Mouse (Mus musculus) thymus, postnatal 36 days (tissue): ENCODE measurements at regions not wholly inside any gene's neighbourhood (a gene's known extent, or its start where the extent isn't known, plus 50 kb on each side); places are given as distances from the start of the nearest gene placed in this dataset.

ENCODE experiments used
- DNase-seq, 2 experiments: peaks; one replicate each; pipeline ENCODE4 v3.0.0; 2022; ENCODE audit warnings: mixed read lengths in 2 of 2

DNA sequence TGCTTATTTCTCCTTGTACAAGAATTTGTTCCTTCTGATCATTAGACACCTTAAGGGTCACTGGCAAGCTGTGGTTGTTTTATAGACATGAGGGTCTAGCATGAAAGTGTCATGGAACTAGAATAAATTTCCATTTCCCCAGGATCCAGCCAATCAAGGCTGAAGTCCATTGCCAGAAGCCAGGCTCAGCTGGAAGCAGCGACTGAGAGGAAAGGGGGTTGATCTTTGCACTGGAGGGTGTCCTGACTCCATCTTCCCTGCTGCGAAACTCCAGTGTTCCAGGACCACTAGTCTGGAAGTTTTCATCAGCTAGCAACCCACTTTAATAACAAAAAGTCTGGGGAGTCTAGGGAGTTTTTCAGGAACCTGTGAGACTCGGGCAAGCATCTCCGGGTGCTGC is 517.0 kb downstream of the Kcnj2 start:
- DNase-seq: no peak

DNA sequence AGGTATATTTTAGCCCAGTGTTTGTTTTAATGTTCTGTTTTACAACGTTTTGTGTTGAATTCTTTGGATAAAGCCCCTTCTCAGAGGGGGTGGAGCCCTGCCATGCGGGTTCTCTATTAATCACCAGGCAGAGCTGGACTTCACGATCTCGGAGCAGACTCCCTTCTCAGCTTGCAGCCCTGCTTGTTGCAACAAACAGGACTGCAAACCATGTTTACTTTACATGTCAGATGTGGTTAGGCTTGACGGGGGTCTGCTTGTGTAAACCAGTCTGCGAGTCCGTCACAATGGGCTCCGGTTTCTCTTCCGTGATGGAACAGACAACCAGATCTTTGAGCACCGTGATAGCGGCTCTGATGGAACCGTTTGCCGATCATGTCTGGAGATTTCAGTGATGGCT is 517.6 kb downstream of the Kcnj2 start:
- DNase-seq: no peak

DNA sequence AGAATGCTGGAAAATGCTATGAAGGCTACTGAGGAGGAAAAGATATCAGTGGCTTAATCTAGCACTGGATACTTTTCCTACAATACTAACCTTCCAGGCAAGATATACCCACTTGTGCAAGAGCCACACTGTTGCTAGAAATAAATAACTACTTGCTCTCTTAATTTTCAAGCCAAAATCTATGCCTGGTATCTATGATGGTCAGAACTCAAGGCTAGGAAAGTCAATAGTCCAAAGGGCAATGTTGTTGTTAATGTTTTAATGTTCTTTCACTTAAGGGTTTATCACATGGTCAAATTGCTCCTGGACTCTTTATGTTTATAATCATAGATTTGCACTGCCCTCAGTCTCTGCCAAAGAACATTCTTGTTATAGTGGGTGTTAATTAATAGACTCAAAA is 533.5 kb downstream of the Kcnj2 start:
- no peak for DNase-seq

DNA sequence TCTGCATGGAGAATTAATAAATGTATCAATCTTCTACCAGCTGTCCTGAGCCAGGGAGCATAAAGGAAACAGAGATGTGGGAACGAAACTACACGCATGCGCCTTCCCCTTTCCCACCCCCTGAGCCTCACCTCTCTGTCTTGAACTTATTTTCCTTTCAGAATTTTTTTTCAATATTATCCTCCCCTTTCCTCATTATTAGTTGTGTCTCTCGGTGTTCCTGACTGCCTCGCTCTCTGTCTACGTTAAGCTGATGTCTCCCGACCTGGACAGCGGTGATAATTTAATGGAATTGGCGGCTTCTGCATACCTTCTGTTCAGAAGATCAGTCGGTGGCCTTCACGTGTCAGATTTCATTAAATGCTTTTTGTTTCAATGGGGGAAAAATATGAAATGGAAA is 539.2 kb downstream of the Kcnj2 start:
- DNase-seq: no peak

DNA sequence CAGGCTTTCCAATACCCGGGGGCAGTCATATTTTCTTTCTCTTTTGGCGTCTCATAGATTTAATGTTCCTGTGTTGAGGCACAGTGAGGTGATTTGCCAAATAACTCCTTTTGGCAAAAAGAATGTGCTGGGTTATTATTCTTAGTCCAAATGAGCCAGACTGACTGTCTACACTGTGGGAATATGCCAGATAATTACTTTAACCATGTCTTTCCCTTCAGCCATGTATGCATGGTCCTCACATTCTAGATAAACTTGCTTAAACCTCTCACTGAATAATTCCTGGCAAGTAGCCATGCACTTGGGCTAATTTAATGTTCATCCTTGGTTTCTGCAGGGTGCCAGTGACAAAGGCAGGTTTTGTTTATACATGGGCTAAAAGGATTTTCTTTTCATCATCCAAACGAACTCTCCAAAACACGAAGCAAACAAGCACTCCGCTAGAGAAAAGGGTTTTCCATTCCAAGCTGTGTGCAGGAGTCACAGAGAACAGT is 544.6 kb downstream of the Kcnj2 start:
- no peak for DNase-seq

DNA sequence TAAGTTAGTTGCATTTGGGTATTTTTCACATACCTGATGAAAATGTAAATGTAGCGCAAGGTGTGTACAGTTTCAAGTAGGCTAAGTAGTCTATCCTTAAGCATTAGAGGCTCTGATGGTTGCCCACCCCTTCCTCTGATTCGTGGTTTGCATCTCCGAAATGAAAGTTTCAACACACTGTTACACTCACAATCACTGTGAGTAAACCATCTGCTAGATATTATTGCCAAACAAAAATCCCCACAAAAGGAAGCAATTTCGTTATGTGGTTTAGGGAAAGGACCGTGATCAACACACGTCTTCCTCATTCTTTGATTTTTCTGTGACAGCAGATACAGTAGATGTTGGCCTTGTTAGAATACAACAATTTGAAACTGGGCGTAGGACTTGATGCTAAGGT is 577.6 kb downstream of the Kcnj2 start:
- DNase-seq: no peak

DNA sequence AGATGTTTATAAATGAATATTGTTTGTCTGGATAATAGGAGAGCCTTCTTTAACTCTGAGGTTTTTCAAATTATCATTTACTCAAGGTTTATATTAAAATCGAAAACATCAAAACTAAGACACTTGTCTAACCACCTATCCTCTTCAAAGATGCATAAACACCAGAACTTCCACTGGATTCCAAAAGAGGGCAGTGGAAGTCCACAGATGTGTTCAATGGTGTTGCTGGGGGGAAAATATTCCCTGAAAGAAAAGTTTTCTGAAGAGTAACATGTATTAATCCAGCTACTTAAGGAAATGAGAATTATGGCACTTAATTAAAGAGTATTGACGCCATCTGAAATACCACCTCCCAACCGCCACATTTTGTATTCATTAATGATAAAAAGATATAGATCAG is 586.9 kb downstream of the Kcnj2 start:
- DNase-seq: no peak

DNA sequence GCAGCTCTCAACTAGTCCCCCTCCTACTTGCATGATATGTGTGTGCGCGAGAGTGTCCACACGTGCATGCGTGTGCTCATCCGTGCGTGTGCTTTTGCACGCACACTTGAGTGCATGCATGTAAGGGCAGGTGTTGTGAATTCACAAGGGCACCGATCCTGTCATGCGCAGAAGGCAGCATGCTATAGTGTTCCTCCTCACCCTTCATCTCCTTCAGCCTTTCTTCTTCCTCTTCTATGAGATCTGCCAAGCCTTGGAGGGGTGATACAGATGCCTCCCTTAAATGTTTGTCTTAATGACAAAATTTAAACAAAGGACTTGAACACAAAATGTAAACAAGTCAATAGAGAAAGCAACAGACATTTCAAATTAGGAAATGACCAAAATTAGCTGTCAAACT is 591.8 kb downstream of the Kcnj2 start:
- DNase-seq: no peak

DNA sequence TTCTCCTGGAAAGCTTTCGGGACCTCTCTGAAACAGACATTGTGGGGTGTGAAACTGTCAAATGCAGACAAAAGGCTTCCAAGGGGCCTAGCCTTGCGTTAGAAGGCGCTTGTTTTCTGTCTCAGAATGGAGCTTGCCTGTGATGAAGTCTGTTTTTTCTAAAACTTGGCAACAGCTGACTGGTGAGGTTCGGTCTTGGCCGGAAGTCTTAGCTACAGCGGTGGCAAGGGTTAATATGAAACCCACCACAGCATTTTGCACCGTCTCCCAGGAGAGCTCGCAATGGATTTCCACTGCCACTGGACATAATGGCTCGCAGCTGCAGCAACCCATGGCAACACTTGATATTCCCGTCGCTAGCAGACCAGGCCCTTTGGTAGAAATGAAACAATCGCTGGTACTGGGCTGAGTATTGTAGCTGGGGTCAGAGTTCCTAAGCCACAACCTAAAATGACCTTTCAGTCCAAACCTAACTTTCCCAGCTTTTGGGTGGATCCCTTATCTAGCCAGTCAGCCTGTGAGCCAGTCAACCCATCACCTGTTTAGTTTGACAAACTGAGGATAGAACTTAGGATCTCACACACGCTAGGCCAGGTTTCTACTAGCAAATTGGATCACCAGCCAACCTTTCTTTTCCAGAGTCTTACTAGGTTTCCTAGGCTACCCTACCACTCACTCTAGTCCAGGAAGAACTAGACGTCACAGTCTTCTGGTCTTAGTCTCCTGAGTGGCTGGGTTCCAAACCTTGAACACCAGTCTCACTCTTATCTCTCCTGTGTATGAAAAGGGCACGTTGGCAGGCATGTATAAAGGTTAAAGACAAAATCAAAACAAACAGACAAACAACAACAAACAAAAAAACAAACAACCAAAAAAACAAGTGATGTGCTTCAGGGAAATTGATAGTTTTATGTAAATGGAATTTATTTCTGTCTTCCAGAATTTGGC is 592.7 kb downstream of the Kcnj2 start:
- DNase-seq: no peak

DNA sequence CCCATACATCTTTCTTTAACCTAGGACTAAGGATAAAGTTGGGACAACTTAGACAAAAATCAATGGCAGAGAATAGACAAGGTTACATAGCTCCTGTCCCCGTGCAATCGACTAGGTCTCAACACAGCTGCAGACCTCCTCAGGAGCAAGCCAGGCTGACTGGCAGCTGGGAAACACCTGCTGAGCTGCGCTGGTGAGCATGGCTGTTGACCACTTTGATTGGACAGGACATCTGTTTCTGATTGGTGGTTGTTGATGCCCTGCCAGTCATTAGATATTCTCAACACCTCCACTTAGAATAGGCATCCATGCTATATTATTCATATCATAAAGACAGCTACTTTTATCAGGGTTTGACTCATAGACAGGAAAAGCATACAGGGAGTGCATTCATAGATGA is 597.3 kb downstream of the Kcnj2 start:
- DNase-seq: no peak

DNA sequence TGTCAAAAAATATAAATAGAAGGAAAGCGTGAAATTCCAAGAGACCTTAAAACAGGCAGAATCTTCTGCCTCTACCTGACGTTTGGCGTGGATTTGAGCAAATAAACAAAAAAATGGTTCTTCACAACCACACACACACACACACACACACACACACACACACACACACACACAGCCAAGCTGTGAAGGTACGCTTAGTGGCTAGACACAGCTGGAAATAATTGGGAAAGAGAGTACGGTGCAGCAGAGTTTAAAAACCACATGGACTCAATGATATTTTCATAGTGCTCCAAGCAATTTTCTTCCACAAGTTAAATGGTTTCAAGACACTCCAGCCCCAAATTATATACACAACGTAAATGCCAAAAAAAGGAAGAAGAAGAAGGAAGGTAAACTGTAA is 600.4 kb downstream of the Kcnj2 start:
- DNase-seq: no peak

DNA sequence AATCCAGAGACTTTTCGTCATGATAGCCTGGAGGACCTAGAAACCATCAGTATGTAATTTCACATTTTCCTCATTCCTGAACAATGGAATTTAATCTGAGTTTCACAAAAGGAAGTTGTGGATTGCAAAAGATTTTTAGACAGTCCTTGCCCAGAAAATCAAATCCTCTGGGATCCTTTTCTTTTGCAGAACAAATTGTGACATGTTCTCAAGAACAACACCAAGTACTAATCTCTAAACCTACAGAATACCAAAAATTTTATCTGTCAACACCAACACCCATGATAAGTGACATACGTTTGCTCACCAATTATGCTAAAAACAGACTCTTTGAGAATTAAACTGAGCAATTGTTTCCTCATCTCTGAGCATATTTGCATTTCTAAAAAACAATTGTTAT is 605.9 kb downstream of the Kcnj2 start:
- no peak for DNase-seq

DNA sequence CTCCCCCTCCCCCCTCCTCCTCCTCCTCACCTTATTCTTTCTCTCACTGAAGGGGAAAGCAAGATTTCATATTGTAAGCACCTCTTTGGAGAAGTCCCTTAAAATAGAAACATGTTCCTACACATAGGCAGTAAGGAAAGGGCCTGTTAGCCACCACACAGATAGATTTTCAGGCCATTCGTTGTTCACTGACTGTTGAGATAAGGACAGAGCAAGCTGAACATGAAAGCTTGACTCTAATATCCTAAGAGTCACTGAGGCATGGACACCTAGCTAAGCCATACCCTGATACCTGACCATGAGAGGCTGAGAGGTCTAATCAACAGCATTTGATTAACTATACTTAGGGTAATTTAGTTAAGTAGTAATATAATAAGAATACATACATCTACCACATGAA is 609.7 kb downstream of the Kcnj2 start:
- DNase-seq: no peak

DNA sequence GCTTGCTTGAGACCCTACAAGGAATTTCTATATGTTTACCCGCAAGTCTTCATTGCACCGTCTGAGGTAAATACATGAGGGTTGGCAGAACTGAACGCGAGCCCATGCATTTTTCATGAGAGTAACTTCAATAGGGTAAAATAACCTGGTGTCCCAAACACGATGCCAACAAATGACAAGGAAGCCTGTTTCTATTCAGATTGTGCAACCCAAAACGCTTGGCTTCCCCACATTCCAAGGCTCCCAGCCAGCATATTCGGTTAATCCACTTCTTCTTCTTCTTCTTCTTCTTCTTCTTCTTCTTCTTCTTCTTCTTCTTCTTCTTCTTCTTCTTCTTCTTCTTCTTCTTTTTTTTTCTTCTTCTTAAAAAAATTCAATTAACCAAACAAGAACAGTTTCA is 616.4 kb downstream of the Kcnj2 start:
- no peak for DNase-seq

DNA sequence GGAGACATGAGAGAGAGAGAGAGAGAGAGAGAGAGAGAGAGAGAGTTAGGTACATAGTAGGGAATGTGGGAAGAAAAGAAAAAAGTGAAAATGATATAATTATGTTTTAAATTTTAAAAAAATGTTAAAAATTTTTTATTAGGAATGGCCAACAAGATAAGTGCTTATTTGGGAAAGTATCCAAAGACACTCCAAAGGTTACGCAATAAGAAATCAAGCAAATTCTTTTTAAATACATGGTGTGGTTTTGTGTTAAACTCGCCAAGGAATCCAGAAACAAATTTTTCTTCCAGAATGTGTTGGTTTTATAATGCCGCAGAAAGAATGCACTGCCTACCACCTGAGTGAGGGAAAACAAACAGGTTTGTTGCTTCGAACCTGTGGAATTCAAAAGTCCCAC is 617.9 kb downstream of the Kcnj2 start:
- no peak for DNase-seq

DNA sequence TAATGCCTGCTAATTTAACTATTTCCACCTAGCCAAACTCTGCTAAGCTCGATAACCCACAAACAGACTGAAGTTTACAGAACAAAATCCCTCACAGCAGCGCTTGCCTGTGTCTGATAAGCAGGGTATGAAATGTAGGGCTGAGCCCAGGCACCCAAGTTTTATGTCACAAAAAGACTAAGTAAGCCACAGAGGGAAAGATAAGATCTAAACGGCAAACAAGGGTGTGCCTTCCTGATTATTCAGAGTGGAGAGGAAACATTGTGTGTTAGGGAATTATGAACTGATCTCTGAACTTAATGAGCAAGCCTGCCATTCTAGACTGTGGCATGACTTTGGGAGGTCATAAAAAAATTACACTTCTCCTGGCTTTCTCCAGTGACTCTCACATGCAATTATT is 621.8 kb downstream of the Kcnj2 start:
- no peak for DNase-seq

DNA sequence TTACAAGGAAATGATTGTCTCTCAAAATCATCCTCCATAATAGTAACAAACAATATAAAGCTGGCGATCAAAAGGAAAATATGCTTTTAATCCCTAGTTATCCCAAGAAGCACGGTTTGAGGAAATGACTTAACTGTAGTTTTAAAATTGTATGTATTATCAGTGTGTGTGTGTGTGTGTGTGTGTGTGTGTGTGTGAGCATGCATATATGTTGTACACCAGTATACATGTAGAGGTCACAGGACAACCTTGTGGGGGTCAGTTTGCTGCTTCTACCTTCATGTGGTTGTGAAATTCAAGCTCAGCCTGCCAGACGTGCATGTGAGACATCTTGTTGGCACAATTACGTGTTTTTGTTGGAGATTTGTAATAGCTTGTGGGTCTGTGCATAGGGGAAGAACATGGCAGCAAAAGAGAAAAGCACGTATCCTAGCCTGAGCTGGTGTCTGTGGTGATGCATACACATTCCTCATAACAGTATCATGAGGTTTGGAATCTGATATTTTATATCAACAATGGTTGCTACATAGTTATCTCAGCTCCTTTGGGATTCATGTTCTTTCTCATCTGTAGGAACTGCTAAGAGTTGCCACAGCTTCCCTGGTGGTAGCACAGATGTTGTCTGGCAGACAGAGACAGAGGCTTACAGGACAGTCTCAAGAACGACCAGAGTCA is 622.4 kb downstream of the Kcnj2 start:
- no peak for DNase-seq

DNA sequence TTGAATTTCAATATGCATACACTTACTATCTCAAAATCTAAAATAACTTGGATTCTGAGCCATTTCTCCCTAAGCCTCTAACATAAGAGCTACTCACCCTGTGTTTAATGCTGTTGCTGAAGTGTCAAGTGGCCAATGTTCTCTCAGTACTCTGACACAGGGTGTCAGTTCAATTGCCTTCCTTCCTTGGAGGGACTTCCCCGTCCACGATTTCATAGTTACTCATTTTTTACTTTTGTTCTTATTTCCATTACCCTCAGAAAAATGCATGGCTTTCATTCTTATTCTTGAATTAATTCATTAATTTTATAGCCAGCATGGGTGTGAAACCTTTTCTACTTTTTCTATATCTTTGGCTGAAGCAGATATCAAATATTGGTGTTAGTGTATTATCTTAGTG is 623.9 kb downstream of the Kcnj2 start:
- no peak for DNase-seq

DNA sequence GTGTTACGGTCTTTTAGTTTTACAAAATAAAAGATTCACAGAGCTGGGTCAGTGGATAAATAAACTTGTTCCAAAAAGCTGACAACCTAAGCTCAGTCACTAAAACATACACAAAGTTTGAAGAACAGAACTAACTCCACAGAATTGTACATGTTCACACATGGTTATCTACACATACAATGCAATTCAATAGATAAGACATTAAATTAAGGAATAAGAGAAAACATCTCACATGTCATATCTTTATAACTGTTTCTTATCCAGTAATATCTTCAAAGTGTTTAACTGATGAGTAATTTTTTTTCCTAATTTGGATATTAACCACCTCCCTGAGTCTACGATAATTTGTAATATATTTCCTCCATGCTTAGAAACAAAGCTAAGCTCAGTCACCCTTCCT is 625.5 kb downstream of the Kcnj2 start:
- DNase-seq: no peak

DNA sequence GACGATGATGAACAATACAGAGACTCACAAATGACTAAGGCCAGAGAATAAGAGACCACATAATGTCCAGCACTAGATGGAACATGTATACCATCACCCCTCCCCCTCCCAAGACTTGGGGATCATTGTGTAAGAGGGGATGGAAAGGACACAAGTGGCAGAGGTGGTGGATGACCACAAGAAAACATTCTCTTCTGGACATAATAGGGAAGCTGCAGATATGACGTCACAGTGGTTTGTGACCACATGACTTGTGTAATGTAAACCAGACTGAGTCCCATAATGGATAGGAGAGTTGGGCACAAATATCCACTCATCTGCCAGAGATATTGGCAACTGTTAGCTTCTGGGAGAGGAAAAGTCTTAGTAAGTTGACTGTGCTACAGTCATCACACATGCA is 630.7 kb downstream of the Kcnj2 start:
- no peak for DNase-seq

DNA sequence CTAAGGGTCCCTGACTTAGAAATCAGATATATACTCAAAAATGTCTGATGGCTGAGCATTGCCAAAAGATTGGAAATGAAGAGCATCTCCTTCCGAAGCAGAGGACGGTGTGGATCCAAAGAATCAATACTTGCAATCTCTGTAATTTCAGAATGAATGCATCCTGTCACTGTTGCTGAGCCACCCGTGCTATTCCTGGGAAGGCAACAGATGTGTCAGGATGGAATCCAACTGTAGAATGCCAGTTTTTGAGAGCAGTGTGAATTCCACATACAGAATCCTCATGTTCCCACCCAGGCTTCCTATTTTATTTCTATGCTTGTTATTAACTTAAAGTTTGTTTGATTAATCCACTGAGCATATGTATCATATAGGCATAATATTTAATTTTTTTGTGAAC is 633.9 kb downstream of the Kcnj2 start:
- DNase-seq: no peak

DNA sequence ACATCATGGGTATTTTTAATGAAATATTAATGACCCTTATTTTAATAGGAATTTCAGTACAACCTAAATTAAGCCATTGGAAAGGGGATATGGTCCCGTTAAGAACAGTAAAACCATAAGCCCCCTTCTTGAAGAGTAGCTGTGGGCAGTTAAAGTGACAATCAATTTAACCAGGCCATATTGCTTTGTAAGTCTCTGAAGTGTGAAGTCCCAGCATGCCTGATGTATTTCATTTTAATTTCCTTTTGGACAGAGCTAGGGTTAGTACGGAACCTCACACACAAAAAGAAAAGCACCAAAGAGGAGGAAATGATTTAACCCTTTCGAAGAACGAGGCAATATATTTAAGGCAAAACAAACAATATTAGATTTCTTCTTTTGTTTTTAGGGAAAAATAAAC is 640.9 kb downstream of the Kcnj2 start:
- DNase-seq: no peak

DNA sequence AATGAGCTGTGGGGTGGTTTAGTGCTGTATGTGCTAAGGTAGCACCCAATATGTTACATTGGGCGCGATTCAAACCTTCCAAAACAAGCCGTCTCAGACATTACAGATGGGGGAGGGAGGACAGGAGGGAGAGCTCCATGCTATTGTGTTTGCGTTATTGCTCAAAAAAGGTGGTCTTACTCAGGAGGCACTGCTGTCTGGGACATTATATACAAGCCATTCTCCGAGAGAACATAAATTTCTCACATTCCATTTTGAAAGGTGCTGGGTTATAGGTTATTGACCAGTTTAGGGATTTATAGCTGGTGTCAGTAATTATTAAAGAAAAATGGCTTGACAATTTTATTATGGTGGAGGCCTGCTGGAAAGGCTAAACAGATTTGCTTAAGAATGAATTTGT is 649.4 kb downstream of the Kcnj2 start:
- DNase-seq: no peak

DNA sequence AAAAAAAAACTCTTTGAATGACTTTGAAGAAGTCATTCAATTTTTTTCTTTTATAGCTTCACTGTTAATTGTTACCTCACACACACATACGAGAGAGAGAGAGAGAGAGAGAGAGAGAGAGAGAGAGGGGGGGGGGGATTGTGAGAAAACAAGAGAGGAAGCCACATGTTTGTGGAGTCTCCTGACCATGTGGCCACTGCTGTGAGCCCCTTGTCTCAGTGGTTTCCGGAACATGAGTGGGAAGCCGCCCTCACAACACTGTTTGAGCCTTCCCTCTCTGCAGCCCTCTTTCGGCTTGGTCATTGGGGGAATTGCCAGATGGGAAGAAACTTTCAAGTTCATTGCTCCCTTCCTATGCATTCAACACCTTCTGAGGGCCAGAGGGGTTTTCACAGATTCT is 656.3 kb downstream of the Kcnj2 start:
- no peak for DNase-seq
